Mouse (Mus musculus) leukemia stem cell, adult 10-12 weeks (primary cell): ENCODE measurements around the gene Adcy5. TPM values are rescaled to one million over a fixed set of nuclear protein-coding genes. Genes with fewer than 3 reads are reported as not detected.

Experiments
- polyA plus RNA-seq: library from polyadenylated mRNA; stranded (reverse); fragments of >175 nt; gene quantifications from 2 replicates; pipeline ENCODE4 v1.2.3, GENCODE M21; 2012; ENCODE audit warnings: low replicate concordance

Gene Adcy5
- 0.13 TPM in 1 of 2 replicates, not detected in the other for polyA plus RNA-seq

GRCm38 (mm10) chr16:35154641-35155390 lies at the start of gene Adcy5:
Adcy5 (plus strand) TSS chr16:35154877.

Other genes with a start within 250 kb of the Adcy5 start
- gene Hacd2, start 132.4 kb upstream of the Adcy5 start, polyA plus RNA-seq, result 14.2 and 49.5 TPM in 2 replicates
- 0.46 TPM in 1 of 2 replicates, not detected in the other for gene Sec22a, start 209.0 kb downstream of the Adcy5 start, polyA plus RNA-seq